Mouse (Mus musculus) T-helper 2 cell (primary cell): ENCODE results near the gene Ubtd2.

Source experiments
- in situ Hi-C: fragments of 300-600 bp; cut with MboI, MseI; formaldehyde crosslinking; loops from one replicate; pipeline ENCODE4 v1.15.1; 2025; ENCODE audit warnings: high pct_unique_total_duplicates

Ubtd2 gene

DNA sequence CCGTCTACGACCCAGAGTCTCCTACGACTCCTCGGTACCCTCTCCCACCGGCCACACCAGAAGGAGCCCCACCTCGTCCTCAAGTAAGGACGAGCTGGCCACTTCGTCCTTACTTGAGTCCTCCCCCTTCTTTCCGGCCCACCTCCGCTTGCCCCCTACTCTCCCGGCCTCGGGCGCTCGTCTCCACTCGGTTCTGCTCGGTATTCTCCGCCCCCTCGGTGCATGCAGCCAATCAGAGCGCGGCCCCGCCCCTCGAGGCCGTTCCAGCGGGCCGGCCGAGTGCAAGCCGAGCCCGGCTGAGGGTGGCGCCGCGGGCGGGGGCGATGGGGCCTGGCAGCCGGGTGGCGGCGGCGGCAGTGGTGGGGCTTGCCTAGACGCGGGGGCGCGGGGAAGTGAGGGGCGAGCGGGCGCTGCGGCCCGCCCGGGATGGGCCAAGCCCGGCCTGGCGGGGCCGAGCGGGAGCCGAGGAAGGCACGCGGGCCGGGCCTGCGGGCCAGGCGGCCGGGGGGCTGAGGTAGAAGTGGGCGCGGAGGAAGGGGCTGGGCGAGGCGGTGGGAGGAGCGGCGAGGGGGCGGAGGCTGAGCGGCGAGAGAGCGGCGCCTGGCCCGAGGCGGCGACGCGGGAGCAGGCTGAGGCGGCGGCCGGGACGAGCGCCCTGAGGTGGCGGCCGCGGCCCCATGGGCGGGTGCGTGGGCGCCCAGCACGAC is at the start of gene Ubtd2:
TSS of gene Ubtd2 (plus strand) at position 571 of the 707 bp plus-strand sequence.
- in situ Hi-C loops, result loop anchor here (5.0 kb wide), 1 partner anchor 132 kb away; no protein-coding TSS in a partner anchor

DNA sequence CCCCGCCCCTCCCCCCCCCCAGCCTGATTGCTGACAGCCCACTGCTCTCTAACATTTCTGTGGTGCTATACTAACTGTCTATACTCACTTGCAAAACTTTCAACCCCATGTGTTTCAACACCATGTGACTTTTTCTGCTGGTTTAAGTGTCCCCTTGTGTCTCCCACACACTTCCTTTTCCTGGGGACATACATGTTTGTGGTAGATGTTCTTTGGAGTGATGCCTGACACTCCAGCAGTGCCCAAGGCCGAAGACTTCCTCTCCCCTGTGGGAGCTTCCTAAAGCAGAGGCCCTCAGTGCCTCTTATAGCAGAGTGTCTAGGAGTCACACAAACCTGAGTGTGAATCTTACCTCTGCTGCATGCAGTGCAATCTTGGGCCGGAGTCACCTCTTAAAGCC is 47.3 kb upstream of the Ubtd2 start:
- in situ Hi-C loops, result no loop called here

DNA sequence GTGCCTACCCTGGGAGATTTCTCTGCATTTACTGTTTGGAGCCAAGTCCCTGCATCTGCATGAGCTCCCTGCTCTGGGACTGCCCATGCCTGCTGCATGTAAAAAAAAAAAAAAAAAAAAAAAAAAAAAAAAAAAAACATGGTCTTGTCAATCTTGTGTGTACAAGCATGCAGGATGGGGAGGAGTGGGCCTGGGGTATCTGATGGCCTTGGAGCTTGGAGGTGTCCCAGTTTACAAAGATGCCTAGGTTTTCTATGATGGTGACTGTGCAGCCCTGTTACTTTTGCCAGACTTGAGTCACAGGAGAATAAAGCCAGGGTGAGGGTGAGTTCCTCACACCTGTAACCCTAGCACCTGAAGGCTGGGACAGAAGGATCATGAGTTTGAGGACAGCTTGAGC is 46.1 kb upstream of the Ubtd2 start:
- in situ Hi-C loops, result no loop called here

DNA sequence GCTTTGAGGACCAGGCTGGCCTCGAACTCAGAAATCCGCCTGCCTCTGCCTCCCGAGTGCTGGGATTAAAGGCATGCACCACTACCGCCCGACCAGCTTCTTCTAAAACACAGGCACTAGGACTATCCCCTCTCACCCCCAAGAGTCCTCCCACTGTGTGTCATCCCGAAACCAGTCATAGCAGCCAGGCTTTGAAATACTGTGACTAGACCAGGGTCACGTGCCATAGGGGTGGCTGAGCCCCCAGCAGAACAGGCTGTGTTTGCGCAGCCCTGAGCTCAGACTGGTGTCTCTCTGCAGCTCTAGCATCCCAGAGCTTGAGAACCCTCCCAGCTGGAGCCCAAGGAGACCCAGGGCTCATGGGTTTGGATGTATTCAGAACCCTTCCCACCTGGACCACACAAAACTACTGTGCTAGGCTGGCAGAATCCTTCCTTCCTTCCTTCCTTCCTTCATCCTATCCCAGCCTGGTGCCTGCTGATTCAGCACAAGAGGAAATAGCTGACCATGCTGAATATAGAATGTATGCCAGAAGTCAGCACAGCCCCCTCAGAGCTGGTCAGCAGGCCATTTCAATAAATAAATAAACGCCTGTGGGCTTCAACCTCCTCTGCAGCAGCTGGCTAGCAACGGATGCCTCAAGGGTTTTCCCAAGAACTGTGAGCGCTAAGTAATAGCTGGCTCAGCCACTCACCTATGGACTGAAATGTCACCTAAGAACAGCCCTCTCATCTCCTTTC is 45.2 kb upstream of the Ubtd2 start:
- in situ Hi-C loops, result no loop called here

DNA sequence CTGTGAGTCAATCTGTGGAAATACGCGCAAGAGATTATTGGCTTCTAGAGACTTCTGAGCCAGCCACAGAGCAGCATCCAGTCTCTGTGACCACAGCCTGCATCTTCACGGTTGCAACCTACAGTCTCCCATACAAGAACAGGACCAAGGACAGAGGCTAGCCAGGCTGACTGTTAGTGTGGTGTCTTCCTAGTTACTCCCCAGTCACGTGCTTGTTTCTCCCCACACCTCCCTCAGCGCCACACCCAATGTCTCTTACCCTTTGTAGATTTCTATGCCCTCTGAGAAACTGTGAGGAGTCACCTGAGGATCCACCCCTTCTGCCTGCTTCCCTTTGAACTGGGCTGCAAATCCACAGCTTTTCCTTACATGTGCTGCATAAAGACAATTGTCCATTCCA is 35.2 kb upstream of the Ubtd2 start:
- in situ Hi-C loops, result no loop called here

DNA sequence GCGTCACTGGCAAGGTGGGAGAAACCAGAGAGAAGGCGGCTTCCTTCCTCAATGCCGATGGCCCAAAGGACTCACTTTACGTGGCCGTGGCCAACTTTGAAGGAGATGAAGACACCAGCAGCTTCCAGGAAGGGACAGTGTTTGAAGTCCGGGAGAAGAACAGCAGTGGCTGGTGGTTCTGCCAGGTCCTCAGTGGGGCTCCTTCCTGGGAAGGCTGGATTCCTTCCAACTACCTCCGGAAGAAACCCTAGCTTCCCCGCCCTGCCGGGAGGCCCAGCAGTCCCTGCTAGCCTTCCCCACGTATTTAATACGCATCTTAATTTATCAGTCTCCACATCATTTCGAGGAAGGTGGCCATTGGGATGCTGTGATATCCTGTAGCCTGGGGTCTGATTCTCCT is 31.9 kb upstream of the Ubtd2 start:
- in situ Hi-C loops, result no loop called here

DNA sequence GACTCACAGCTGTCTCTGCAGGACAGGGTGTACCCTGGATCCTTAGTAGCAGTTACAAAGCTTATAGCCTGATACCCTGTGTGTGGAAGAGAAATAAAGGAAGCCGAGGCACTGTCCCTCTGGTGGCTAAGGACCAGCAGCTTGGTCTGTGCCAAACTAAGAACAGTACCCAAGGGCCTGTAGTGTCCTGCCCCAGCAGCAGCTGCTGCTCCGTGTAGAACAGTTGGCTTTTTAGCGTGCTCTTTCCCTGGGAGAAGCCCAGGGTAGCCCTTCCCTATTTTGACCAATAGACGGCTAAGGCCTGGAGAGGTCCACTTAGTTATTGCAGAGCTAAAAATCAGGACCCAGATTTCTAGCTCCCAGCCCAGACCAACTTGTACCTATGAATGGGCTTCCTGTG is 30.6 kb upstream of the Ubtd2 start:
- in situ Hi-C loops, result no loop called here

DNA sequence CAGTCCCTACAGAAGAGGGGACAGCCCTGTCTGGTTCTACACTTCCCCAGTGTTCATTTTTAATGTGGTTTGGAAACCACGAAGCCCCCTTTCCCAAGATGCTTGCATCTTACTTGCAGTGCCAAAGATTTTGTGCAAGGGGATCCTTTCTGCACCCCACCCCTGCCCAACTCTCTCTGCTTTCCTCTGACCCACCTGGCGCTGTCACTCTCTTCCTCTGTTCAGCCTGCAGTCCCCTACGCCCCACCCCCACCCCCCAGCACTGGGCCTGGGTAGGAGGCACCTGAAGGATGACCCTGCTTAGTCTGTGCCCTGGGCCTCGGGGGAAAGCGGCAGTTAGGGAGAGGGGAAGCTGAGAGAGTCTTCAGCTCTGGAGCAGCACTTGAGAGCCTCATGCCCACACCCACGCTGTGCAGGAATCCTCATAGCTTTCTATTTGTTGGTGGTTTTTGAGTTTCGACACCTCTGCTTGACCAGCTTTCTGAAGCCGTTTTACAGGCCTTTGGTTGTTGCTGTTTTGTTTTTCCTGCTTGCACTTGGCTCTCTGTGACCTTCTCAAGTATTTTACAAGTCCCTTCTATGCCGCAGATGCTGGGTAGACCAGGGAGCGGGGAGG is 30.0 kb upstream of the Ubtd2 start:
- in situ Hi-C loops, result no loop called here

DNA sequence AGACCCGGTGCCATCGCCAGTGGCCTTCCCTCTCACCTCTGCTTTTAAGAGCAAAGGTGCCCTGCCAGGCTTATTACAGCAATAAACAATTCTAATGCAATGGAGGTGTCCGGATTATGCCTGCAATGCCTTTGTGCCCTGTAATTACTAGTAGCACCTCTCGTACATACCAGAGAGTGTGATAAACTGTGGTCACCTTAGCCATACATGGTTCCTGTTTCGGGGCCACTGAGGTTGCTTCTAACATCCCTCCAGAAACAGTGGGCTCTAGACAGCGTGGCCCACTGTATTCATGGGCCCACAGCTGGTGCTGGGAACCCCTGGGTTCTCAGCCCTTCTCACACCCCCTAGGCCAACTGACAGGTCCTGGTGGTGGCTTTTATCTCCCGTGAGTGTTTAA is 27.6 kb upstream of the Ubtd2 start:
- in situ Hi-C loops, result no loop called here

DNA sequence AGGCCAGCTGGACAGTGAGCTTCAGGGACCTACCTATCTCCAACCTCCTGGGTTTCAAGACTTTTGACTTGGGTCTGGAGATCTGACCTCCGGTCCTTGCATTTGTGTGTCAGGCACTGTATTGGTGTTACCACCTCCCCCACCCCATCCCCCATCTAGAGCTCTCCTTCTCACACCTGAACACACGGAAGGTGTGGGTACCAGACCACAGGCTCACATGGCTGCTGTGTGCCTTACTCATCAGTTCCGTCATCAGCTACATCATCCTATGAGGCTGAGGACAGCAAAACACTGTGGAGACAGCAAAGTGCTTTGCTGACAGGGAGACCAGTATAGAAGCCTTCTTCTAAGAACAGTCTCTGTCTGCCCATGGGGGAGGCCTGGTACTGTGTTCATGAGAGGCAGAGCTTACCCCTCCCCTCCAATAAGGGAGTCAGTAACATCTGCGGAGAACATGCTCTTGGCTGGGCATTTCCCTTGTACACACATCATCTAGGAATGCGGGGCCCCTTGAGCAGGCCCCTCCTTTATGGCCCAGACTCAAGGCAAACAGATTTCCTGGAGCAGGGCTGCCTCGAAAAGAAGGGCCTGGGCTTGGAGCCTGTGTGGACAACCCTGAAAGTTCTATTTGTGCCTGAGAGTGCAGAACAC is 19.6 kb upstream of the Ubtd2 start:
- in situ Hi-C loops, result no loop called here

DNA sequence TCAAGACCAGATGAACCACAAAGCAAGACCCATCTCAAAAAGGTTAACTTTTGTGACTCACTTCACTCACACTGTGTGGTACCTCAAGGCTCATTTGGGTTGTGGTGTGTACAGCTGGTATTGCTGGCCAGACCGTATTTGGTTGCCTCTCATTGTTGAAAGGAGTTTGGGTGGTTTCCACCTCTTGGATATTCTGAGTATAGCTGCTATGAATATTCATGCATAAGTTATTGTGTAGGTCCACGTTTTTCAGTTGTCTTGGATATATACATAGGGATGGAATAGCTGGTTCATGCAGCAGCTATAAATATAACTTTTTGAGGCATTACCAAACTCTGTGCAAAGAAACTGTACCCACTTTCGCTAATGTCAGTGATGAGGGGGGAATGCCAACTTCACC is 12.6 kb upstream of the Ubtd2 start:
- in situ Hi-C loops, result no loop called here

DNA sequence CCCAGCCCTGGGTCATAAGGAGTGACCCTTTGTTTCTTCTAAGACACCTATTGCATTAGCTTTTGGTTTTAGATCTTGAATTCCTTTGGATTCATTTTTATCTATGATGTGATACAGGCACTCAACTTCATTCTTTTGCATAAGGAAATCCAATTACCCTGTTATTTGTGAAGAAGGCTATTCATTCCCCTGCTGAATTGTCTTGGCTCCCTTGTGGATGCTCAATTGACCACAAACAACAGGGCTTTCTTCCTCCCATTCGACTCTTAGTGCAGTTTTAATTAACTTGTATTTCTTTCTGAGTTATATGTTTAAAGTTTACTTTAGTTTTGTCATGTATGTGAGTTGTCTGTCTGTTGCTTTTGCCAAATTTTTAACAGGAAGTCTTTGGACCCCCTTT is 10.9 kb upstream of the Ubtd2 start:
- in situ Hi-C loops, result no loop called here

DNA sequence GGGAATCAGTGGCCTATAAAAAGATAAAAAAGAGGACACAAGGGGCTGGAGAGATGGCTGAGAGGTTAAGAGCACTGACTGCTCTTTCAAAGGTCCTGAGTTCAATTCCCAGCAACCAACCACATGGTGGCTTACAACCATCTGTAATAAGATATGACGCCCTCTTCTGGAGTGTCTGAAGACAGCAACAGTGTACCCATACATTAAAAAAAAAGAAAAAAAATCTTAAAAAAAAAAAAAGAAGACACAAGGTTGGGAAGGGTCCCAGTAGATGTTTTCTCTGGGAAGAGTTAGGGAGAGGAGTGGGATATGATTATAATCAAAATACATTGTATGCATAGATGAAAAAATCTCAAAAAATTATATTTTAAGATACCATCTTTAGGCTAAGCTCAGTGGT is 10.0 kb upstream of the Ubtd2 start:
- in situ Hi-C loops, result no loop called here

DNA sequence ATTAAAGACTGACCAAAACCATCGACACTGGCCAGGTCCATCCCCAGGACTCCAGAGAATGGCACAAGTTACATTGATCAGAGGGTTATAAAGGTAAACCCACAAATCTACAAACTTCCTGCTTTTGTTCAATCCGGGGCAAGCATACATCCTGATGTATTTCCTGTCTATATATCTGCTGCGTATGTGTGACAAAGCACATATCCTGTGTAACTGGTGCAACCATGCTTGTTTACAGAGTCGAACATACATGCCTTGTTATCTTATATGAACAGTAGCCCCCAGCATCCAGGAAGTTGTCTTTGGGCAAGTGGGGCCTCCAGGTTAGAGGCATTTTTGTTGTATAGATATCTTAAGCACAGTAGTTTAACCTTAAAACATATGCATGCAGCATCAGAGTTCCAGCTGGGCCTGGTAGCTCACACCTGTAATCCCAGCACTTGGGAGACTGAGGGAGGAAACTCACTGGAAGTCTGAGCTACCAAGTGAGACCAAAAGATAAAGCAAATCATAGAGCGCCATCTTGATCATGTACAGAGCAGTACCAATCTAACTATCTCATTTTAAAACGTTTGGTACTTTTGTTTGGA is 9.4 kb upstream of the Ubtd2 start:
- in situ Hi-C loops, result no loop called here

DNA sequence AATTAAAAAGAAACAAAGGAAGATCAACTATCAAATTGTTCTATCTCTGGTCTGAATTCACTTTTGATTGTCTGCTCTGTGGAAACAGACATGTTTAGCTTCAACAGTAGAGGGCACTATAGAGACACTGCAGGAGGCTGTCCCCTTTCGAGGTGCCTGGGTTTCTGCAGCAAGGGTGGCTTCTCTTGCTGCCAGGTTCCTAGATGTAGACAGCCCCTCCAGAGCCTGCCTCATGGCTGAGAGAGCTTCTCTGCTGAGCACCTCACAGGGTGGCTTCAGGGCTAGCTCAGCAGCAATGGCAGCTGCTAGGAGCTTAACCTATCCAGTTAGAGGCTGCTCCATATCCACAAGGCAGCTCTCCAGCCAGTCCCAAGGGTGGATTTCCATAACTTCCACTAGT is 5.0 kb upstream of the Ubtd2 start:
- in situ Hi-C loops, result loop anchor here (5.0 kb wide), 1 partner anchor 137 kb away; no protein-coding TSS in a partner anchor

DNA sequence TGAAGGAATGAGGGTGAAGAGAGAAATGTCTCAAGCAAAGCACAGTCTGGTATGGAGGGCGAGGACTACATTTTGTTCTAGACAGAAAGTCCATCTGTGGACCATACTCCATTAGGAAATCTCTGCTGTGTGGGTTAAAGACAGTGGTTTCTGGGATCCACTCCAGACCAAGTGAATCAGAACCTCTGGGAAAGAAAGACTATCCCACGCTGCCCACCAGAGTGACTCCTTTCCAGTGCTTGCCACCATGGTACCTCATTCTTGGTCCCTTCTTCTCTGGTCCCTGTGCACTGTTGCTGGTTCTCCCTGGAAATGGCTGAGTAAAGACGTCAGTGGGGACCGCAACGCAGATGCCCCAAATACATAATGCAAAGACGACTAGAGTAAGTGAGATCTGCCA is 3.9 kb upstream of the Ubtd2 start:
- in situ Hi-C loops, result loop anchor here (5.0 kb wide), 1 partner anchor 136 kb away; no protein-coding TSS in a partner anchor

DNA sequence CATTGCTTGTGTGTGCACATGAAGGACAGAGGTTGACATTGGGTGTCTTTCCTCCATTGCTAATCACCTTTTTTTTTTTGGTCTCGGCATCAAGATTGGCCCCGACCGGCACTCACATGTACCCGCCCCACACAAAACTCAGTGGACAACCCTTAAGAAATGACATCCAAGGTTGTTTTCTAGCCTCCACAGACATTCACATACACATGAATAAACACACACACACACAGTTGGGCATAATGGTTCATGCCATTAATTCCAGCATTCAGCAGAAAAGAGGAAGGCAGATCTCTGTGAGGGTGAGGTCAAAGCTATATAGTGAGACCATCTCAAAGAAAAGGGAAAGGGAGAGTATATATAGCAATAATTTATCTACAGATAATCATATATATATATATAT is 2.4 kb upstream of the Ubtd2 start:
- in situ Hi-C loops, result loop anchor here (5.0 kb wide), 1 partner anchor 135 kb away; no protein-coding TSS in a partner anchor

DNA sequence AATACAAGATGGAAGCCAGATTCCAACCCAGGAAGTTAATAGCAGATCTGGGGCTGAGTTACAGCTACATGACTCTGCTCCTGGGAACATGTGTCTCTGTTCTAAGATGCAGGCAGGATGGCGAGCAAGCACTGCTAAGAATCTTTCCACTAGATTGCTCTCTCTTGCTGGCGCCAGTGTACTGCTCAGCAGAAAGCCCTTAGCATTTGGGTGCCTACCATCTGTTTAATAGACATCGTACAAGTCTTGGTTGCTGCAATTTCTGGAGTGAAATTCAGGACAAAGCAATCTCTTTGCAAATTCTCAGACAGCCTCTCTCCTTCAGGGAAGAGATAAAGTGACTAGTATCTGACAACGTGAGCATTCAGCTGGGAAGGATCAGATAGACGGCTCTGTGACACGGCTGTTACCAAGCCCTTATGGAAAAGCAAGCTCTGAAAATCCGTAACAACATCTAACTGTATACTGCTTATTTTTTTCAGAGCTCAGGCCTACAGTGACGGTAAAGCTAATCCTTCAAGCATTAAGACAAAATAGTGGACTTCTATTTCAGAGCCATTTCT is 1.7 kb upstream of the Ubtd2 start:
- in situ Hi-C loops, result loop anchor here (5.0 kb wide), 1 partner anchor 134 kb away; no protein-coding TSS in a partner anchor

DNA sequence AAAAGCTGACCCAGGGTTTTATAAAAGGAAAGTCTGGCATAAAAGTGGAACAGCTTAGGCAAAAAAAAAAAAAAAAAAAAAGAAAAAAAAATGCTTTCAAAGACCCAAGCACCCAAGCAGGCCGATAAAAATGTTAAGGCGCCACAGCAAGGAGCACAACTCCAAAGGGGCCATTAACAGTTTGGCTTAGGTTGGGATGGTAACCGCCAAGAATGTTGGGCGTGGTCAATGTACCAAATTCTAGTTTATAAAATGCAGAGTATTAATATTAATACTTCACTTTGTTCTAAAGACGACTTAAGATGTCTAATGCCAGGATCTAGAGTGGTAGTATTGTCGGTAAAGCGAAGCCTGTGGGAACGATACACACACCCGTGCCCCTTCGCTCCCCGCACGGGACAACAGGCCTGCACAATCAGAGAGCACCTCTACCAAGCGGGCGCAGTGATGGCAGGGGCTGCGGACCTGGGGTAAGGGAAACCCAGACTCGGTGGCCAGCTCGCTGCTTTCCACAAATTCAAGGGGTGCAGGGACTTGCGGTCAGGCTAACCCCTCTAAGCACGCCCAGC is 855 bp upstream of the Ubtd2 start:
- in situ Hi-C loops, result loop anchor here (5.0 kb wide), 1 partner anchor 133 kb away; no protein-coding TSS in a partner anchor

DNA sequence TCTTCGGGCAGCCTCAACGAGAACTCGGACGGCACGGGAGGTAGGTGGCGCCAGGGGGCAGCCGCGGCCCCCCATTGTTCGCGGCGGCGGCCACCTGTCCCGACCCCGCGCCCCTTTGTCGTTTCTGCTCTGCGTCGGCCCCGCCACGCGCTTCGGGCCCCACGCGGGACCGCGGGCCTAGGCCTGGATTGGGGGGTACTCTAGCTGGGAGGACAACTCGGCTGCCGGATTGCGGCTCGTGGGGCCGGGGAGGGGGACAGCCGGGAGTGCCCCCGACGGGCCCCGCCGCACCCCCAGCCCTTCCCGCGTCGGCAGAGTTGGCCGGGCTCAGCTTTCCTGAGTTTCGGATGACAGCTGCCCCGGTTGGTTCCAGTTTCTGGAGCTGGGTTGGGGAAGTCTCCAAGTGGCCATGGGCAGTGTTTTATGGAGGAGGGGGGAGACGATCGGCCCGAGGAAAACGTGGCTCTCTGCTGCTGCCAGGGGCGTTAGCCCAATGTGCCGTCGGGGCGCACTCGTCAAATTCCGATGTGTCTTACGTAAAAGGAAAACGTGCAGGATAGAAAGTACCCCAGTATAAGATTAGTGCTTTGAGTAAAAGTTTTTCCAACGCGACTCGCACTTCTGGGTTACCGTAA is 454 bp downstream of the Ubtd2 start:
- in situ Hi-C loops, result no loop called here

DNA sequence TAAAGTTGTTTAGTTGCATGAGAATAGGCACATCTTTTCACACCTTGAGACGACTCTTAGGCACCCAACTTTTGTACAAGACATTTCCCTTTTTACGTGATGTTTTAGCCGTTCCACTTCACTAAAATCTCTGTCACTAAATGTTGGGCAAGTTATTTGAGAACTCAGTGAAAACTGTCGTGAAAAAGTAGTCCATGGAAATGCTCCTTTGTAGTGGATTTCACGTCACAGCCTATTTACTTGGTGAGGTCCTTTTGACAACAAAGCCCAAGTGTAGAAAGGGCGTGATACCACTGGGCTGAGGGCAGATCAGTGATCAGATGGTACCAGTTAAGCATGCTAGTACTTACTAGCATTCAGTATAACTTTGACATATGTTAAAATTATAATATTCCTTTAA is 1.2 kb downstream of the Ubtd2 start:
- in situ Hi-C loops, result no loop called here
